Mouse (Mus musculus): ENCODE data around the gene Adgrb3. TPM values are rescaled to one million over a fixed set of nuclear protein-coding genes. Genes with fewer than 3 reads are reported as not detected.

The Adgrb3 gene
- total and polyA plus RNA-seq, 2 experiments = not detected

DNA sequence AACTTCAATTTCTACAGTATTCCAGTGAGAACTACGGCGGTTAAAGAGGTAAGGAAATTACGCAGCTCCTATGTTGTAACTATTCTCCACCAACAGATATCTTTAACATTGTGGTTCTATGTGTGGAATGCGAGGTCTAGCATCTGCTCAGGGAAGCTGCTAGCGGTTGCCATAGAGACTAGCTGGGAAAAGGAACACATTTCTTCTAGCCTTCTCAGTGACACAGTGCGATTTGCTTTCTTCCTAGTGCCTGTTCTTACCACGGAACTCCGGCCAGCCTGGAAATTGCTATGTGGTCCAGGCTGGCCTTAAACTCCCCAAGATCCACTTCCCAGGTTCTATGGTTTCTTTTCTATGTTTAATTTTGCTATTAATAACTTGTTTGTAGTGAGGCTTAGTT, 747.1 kb downstream of the Adgrb3 start:
- Histone ChIP-seq H3K27ac (replicated peaks; ENCODE audit: insufficient read depth, low read depth, low read length) (no peak overlapping the region), H3K79me2 (ENCODE audit: control insufficient read depth, insufficient read depth, low read length) (no peaks in the 10 kb centered on the region), H3K36me3 (ENCODE audit: control insufficient read depth, insufficient read depth, low read length) (no peaks in the 10 kb centered on the region), H3K4me1 (ENCODE audit: control insufficient read depth, insufficient read depth, low read length) (no peaks in the 10 kb centered on the region), H3K27me3 (ENCODE audit: control insufficient read depth, insufficient read depth, low read length) (no peaks in the 10 kb centered on the region), H3K9ac (ENCODE audit: low read depth, low read length) (no peak overlapping the region), H3K4me3 (ENCODE audit: insufficient read depth, low read depth, low read length) (no peak overlapping the region)
- no peak for TF ChIP-seq POLR2A (IDR thresholded peaks at IDR 0.05; ENCODE audit: extremely low read depth, insufficient read depth, low read length)
- no peak for TF ChIP-seq CTCF (IDR thresholded peaks at IDR 0.05; ENCODE audit: low read depth, low read length)
- no peak for DNase-seq (ENCODE audit: extremely low read depth, low read depth, low spot score)
- WGBS = 85% methylated on average over 8 of the region's 8 CpGs

DNA sequence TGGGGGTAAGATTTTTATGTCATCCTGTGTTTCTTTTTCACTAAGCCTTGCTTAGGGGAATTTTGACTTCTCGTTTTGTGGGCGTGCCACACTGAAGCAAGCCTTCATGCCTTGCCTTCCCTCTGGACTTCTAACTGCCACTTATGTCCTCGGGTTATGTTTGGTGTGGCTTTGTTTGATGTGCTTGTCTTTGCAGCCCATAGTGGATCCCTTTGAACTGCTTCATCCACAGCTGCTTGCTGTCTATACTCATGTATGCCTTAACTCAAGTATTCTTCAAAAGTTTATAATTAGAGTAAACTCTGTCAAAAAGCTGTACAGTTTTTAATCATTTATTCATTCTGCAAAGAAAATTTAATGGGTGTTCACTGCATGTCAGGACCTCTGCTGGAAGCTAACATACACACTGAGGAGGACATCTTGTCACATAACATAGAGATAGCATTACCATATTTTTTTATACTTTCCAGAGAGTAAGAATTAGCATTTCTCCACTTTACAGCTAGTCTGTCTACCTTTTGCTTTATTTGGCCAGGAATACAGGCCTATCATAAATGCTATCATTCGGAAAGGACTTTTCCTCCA, 748.1 kb downstream of the Adgrb3 start:
- Histone ChIP-seq H3K27ac (replicated peaks; ENCODE audit: insufficient read depth, low read depth, low read length) (no peak overlapping the region), H3K4me3 (ENCODE audit: insufficient read depth, low read depth, low read length) (no peak overlapping the region), H3K4me1 (ENCODE audit: control insufficient read depth, insufficient read depth, low read length) (no peaks in the 10 kb centered on the region), H3K9ac (ENCODE audit: low read depth, low read length) (no peak overlapping the region), H3K79me2 (ENCODE audit: control insufficient read depth, insufficient read depth, low read length) (no peaks in the 10 kb centered on the region), H3K27me3 (ENCODE audit: control insufficient read depth, insufficient read depth, low read length) (no peaks in the 10 kb centered on the region), H3K36me3 (ENCODE audit: control insufficient read depth, insufficient read depth, low read length) (no peaks in the 10 kb centered on the region)
- WGBS = 69% methylated on average over 4 of the region's 4 CpGs
- DNase-seq (ENCODE audit: extremely low read depth, low read depth, low spot score) = no peak
- no peak for TF ChIP-seq CTCF (IDR thresholded peaks at IDR 0.05; ENCODE audit: low read depth, low read length)

DNA sequence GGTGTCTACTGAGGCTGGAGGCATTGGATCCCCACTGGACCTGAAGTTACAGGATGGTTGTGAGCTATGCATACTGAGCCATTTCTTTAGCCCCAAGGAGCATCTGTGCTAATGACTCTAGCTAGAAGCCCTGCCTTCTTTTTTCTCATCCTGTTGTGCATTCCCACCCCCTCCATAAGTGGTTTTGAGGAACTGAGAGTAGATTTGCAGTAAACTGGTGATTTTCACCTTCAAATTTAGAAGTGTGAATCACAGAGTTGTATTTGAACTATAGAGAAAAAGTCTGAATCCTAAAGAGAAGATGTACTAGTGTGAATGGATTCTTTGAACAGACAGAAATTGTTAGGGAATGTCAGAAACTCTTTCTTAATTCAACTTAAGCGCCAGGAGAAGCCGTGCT, 750.1 kb downstream of the Adgrb3 start:
- Histone ChIP-seq H3K27ac (replicated peaks; ENCODE audit: insufficient read depth, low read depth, low read length) (no peak overlapping the region), H3K9ac (ENCODE audit: low read depth, low read length) (no peak overlapping the region), H3K4me1 (ENCODE audit: control insufficient read depth, insufficient read depth, low read length) (no peaks in the 10 kb centered on the region), H3K36me3 (ENCODE audit: control insufficient read depth, insufficient read depth, low read length) (no peaks in the 10 kb centered on the region), H3K27me3 (ENCODE audit: control insufficient read depth, insufficient read depth, low read length) (no peaks in the 10 kb centered on the region), H3K4me3 (ENCODE audit: insufficient read depth, low read depth, low read length) (no peak overlapping the region), H3K79me2 (ENCODE audit: control insufficient read depth, insufficient read depth, low read length) (no peaks in the 10 kb centered on the region)
- DNase-seq (ENCODE audit: extremely low read depth, low read depth, low spot score) = no peak
- WGBS = 81% methylated on average over 2 of the region's 2 CpGs
- TF ChIP-seq POLR2A (IDR thresholded peaks at IDR 0.05; ENCODE audit: extremely low read depth, insufficient read depth, low read length) (no peak), CTCF (IDR thresholded peaks at IDR 0.05; ENCODE audit: low read depth, low read length) (no peak)

DNA sequence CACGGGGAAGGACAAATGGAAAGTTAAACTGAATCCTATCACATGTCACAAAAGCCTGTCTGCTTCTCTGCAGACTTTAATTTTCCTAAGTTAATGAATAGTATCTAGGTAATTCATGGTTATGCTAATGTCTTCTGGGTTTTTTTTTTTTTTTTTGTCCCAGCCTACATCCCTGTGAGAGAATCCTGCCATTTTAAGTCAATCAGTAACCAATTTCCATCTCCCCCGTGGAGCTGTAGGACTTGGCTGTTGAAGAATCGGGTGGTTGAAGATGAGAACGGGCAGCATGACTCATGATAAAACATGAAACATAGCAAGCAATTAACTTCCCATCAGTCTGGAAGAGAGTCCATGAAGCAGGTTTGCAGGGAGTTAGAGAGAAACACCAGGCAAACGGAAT, 753.6 kb downstream of the Adgrb3 start:
- Histone ChIP-seq H3K4me1 (ENCODE audit: control insufficient read depth, insufficient read depth, low read length) (no peaks in the 10 kb centered on the region), H3K9ac (ENCODE audit: low read depth, low read length) (no peak overlapping the region), H3K79me2 (ENCODE audit: control insufficient read depth, insufficient read depth, low read length) (no peaks in the 10 kb centered on the region), H3K27me3 (ENCODE audit: control insufficient read depth, insufficient read depth, low read length) (no peaks in the 10 kb centered on the region), H3K4me3 (ENCODE audit: insufficient read depth, low read depth, low read length) (no peak overlapping the region), H3K36me3 (ENCODE audit: control insufficient read depth, insufficient read depth, low read length) (no peaks in the 10 kb centered on the region), H3K27ac (replicated peaks; ENCODE audit: insufficient read depth, low read depth, low read length) (no peak overlapping the region)
- no peak for DNase-seq (ENCODE audit: extremely low read depth, low read depth, low spot score)
- WGBS = 77% methylated on average over 5 of the region's 5 CpGs
- TF ChIP-seq CTCF (IDR thresholded peaks at IDR 0.05; ENCODE audit: low read depth, low read length) (no peak), POLR2A (IDR thresholded peaks at IDR 0.05; ENCODE audit: extremely low read depth, insufficient read depth, low read length) (no peak)

DNA sequence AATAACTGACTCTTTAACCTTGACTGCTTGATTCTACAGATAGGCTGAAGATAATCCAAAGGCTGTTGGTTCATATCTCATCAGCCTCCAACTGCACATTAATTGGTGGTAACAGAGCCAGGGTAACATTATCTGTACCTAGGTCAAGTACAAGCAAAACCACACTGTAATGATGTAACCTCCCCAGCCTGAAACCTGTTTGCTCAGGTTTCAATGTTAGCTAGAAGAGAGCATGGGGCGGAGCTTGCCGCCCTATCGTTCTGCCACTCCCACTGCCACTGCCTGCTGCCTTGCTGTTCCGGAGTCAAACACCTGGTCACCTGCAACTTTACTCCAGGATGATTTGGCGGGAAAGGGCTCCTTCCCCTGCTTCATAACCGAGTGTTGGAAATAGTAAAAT, 765.5 kb downstream of the Adgrb3 start:
- Histone ChIP-seq H3K9ac (ENCODE audit: low read depth, low read length) (no peak overlapping the region), H3K79me2 (ENCODE audit: control insufficient read depth, insufficient read depth, low read length) (no peaks in the 10 kb centered on the region), H3K27ac (replicated peaks; ENCODE audit: insufficient read depth, low read depth, low read length) (no peak overlapping the region), H3K27me3 (ENCODE audit: control insufficient read depth, insufficient read depth, low read length) (no peaks in the 10 kb centered on the region), H3K4me3 (ENCODE audit: insufficient read depth, low read depth, low read length) (no peak overlapping the region), H3K4me1 (ENCODE audit: control insufficient read depth, insufficient read depth, low read length) (no peaks in the 10 kb centered on the region), H3K36me3 (ENCODE audit: control insufficient read depth, insufficient read depth, low read length) (no peaks in the 10 kb centered on the region)
- 4% methylated on average over 6 of the region's 6 CpGs for WGBS
- TF ChIP-seq CTCF (IDR thresholded peaks at IDR 0.05; ENCODE audit: low read depth, low read length) (no peak), POLR2A (IDR thresholded peaks at IDR 0.05; ENCODE audit: extremely low read depth, insufficient read depth, low read length) (no peak)
- DNase-seq (ENCODE audit: extremely low read depth, low read depth, low spot score) = peak; percentile 4

DNA sequence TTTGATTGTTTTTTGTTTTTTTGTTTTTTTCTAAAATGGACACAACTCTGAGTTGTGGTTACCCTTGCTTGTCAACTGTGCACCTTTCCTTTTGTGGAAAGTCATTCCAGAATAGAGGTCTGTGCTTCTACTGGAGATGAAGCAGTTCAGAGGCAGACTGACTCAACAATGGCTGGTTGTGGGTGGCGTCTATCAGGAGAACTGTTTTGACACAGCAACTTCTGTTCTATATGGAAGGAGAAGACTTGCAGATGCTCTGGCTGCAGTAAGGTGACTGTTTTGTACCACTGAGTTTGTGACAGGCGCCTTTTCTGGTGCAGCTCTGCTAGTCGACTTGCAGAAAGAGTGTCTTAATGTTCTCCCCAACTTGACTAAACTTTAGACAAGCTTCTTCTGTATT, 768.6 kb downstream of the Adgrb3 start:
- H3K9ac ChIP-seq (ENCODE audit: low read depth, low read length) = no peak overlapping the region
- 67% methylated on average over 3 of the region's 3 CpGs for WGBS
- no peak overlapping the region for H3K4me3 ChIP-seq (ENCODE audit: insufficient read depth, low read depth, low read length)
- no peaks in the 10 kb centered on the region for H3K79me2 ChIP-seq (ENCODE audit: control insufficient read depth, insufficient read depth, low read length)
- no peaks in the 10 kb centered on the region for H3K36me3 ChIP-seq (ENCODE audit: control insufficient read depth, insufficient read depth, low read length)
- no peaks in the 10 kb centered on the region for H3K27me3 ChIP-seq (ENCODE audit: control insufficient read depth, insufficient read depth, low read length)
- no peak overlapping the region for H3K27ac ChIP-seq (replicated peaks; ENCODE audit: insufficient read depth, low read depth, low read length)
- DNase-seq (ENCODE audit: extremely low read depth, low read depth, low spot score) = no peak
- no peak for TF ChIP-seq POLR2A (IDR thresholded peaks at IDR 0.05; ENCODE audit: extremely low read depth, insufficient read depth, low read length)
- no peak for TF ChIP-seq CTCF (IDR thresholded peaks at IDR 0.05; ENCODE audit: low read depth, low read length)
- H3K4me1 ChIP-seq (ENCODE audit: control insufficient read depth, insufficient read depth, low read length) = no peaks in the 10 kb centered on the region
